Mouse (Mus musculus): Measurements from ENCODE around the gene Ssbp3.

GRCm38 (mm10) chr4:107094484-107095187, 184.1 kb downstream of the Ssbp3 start:
- TF ChIP-seq POLR2A (IDR thresholded peaks at IDR 0.05; ENCODE audit: insufficient read depth, low read depth, low read length) (no peak), CTCF (IDR thresholded peaks at IDR 0.05; ENCODE audit: insufficient read depth, low read depth, low read length) (no peak)
